Mouse (Mus musculus): ENCODE results near the gene Zfp599.
"Not testable (repeated sequence)": the region's sequence is repeated elsewhere in the genome, so short reads cannot be mapped to it uniquely, and the experiment has no call there.

Zfp599 gene

DNA sequence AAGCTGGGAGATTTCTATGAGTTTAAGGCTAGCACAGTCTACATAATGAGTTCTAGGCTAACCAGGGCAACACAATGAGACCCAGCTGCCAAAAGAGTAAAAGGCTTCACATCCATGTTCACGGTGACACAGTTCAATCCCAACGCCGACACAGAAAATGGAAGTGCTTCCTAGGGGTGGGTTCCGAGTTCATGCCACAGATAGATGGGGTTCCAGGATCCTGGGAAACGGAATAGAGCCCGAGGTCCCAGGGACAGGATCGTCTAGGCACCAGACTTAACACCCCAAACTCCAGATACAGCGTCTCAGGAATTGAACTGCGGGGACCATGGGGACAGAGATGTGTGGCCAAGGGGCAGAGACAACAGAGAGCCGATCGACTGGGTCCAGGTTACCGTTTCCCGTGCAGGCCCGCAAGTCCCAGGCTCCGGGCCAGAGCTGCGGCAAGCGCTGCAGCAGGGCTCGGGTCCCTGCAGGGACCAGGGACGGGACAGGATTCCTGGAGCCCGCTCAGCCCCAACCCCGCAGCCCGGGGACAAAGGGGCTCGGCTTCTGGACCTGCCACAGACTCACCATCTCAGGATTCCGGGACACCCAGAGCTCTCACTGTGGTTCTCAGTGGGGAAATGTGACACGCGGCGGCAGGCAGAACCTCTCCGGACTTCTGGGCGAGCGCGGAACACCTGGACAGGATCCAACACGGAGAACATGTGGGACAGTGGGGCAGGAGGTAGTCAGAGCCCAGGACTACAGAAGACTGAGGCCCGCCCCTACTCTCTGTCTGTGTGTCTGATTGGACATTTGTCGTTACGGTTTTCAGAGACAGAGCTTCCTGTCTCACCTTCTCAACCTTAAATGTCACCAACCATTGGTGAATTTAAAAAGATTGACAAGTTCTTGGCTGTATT, at the start of gene Zfp599:
Gene Zfp599 (minus strand): TSS at position 712 of the 908 bp plus-strand sequence.
- DNase-seq = peak; percentile 51

DNA sequence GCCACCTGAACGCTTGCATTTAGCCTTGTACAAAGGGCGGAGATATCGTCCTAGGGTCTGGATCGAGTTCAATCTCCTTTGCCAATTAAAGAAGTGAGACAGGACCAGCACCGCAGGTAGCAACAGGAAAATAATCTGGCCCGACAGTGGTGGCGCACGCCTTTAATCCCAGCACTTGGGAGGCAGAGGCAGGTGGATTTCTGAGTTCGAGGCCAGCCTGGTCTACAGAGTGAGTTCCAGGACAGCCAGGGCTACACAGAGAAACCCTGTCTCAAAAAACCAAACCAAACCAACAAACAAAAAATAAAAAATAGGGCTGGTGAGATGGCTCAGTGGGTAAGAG, 48.2 kb upstream of the Zfp599 start:
- not testable (repeated sequence) for DNase-seq

DNA sequence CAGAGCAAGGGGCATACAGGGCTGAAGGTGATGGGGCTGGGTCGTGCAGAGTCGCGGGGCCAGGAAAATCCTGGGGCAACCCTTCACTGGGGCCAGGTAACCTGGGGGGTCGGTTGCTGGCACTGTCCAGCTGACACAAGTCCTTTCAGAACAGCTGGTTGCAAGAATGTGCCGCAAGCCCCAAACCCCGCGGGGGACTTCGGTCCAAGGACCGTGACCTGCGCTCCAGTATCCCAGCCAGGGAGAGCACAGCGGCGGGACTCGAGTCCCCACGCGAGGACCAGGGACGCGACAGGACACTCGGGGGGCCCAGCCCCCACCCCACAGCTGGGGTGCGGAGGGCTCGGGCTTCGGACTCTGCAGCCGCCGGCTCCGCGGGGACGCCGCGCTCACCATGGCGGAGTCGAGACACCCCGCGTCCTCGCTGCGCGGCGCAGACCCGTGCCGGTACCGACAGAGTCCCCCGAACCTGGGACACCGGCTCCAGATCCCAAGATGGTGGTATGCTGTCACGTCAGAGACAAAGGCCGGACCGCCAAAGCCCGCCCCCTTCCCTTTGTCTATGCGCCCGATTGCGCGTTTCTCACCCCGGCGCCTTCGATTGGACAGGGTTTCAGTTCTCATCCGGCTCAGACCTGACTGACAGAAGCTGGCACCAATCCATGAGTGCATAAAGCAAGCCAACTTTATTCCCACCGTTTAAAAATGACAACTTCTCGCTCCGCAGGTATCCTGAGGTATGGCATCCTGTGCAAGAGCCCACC, 47.6 kb upstream of the Zfp599 start, which contains the start of gene Zfp810:
Gene Zfp810 (minus strand): TSS at position 493 of the 764 bp plus-strand sequence.
- DNase-seq = peak; percentile 95

DNA sequence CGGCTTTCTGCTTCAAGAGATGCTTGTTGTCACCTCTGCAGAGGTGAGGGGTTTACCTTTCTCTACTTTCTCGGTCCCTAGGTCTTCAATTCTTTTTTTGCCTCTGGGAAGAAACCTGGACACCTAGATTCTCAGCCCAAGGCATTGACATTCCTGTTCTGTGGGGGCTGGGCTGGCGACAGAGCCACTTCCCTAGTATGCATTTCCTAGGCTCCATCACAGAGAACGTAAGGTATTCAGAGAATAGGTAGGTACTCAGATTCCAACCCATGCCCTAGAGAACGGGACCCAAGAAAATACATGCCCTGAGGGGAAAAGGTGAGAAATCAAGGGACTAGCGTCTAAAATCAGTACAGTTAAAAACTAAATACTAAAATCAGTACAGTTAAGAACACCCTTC, 47.0 kb upstream of the Zfp599 start:
- no peak for DNase-seq

- no peak for DNase-seq
Measured at GRCm38 (mm10) chr9:22302199-22302598, 42.5 kb upstream of the Zfp599 start.

- DNase-seq = no peak
Measured at GRCm38 (mm10) chr9:22278733-22279132, 19.0 kb upstream of the Zfp599 start.

DNA sequence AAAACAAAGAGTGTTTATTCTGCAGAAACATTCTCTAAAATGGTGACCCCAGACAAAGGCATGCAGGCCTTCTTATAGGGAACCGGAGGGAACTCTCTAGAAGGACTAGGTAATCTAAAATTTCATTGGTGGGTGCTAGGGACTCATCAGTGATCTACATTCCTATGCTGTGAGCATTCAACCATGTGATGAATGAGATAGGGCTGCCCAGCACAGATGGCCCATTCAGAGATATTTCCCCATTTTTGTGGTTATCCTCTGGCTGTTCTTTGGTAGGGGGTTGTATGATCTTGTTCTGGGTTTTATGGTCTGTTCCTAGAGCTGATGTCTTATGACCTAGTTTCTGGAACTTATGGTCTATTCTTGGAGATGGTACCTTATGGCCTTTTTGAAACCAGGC, 9.2 kb upstream of the Zfp599 start:
- DNase-seq = no peak

DNA sequence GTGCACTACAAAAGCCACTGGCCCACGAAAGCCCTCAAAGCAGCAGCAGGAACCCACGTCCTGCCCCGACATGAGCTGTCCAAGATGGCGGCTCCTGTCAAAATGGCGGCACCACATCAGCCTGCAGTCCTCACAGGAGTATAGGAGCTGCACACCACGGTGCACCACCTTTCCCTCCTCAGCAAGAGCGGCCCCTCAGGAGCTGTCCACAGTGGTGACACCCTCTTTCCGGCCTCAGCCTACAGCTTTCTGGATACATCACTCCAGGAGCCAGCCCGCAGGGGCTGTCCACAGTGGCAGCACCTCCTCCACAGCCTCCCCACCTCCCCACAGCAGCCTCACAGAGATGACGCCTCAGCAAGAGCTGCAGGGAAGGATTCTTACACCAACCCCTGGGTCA, 2.9 kb upstream of the Zfp599 start:
- DNase-seq = no peak

- no peak for DNase-seq
Measured at GRCm38 (mm10) chr9:22261594-22261993, 1.9 kb upstream of the Zfp599 start.

GRCm38 (mm10) chr9:22260092-22260422, 362 bp upstream of the Zfp599 start:
- no peak for DNase-seq

- no peak for DNase-seq
Measured at GRCm38 (mm10) chr9:22258784-22259183, 911 bp downstream of the Zfp599 start.

GRCm38 (mm10) chr9:22256579-22256978, 3.1 kb downstream of the Zfp599 start:
- no peak for DNase-seq

GRCm38 (mm10) chr9:22244242-22244641, 15.5 kb downstream of the Zfp599 start:
- no peak for DNase-seq

DNA sequence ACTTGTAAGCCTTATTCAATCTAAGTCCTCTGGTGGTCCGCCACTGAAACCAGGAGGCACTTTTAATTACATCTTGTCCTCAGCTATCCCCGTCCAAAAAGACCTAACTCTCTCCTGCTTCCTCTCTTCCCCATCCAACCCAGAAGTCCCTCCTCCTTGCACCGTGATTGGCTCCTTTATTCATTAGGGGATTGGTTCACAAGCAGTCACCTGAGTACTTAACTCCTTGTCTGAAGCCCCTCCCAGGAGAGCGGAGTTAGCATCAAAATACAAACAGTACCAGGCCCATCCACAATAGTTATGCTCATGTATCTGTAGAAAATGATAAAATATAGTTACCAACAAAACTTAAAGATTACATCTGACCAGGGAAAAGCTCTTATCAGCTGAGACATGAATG, 19.7 kb downstream of the Zfp599 start:
- DNase-seq = no peak

DNA sequence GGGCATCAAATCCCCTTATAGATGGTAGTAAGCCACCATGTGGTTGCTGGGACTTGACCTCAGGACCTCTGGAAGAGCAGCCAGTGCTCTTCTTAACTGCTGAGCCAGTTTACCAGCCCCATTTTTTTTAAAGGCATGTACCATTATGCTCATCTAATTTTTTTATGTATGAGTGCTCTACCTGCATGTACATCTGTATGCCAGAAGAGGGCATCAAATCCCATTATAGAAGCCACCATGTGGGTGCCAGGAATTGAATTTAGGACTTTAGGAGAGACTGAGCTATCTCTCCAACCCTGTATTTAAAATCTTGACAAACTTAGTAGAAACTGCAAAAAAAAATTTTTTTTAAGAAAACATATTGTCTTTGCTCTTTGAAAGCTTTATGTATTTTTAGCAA, 29.1 kb downstream of the Zfp599 start:
- no peak for DNase-seq

DNA sequence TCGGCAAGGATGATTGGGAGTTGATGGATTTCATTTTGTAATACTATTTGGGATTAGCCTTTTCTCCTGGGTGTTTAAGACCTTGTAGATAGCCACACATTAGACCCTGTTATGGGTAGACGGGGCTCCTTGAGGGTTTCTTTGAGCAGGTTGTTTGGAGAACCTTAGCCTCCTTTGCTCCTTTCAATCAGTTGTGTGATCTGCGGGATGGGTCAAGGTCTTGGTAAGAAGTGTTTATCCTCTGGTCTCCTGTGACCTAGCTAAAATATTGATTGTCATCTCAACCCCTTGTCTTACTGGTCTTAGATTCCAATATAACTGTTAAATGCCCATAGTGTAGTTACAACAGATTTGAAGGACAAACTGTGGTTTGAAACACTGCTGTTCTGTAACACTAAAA, 29.6 kb downstream of the Zfp599 start:
- DNase-seq = no peak

DNA sequence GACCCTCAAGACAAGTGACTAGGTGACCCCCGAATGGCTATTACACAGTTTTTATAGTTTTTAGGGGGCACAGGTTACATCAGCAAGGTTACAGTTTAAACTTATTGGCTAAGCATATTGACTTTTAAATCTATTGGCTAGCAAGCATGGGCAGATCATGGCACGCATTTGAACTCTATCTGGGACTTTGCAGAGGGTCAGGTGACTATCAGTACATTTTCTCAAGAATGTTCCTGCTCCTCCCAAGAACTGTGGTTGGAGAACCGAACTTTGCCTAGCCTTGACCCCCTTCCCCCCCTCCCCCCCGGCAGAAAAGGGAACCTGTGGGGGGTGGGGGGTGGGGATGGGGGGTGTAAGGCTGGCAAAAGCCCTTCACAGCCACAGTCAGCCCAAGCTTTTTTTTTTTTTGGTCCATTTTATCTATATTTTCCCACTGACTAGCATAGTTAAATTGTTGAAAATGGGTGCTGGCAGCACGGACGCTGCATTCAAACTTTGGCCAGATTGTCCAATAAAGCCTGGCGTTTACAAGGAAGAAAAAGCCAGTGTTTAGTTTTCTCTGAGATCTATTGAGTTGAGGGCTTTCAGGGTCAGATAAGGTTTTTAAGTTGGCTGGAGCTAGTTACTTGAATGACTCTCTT, 30.2 kb downstream of the Zfp599 start:
- DNase-seq = no peak

DNA sequence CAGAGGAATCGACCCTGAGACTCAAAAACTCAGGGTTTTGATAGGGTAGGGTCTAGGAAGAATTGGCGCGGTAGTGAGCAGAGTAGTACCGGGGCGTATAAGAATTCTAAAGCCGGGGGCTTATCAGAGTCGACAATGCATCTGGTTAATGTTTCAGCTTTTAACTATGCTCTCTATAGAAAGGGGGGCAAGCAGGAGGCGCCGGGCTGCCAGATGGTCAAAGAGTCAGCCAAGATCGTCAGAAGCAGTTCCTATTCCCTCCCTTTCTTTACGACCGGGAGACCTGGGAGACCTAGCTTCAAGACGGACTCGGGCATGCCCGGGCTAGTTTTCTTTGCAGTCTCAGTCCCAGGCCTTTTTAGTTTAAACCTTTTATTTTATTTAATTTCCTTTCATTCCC, 32.8 kb downstream of the Zfp599 start:
- DNase-seq = peak; percentile 61

GRCm38 (mm10) chr9:22226389-22226673, 33.4 kb downstream of the Zfp599 start:
- not testable (repeated sequence) for DNase-seq

- DNase-seq = peak; percentile 99
Measured at GRCm38 (mm10) chr9:22225581-22226388, 33.9 kb downstream of the Zfp599 start, which contains the start of gene Zfp809. TSS of gene Zfp809 (plus strand) at chr9:22225714.

DNA sequence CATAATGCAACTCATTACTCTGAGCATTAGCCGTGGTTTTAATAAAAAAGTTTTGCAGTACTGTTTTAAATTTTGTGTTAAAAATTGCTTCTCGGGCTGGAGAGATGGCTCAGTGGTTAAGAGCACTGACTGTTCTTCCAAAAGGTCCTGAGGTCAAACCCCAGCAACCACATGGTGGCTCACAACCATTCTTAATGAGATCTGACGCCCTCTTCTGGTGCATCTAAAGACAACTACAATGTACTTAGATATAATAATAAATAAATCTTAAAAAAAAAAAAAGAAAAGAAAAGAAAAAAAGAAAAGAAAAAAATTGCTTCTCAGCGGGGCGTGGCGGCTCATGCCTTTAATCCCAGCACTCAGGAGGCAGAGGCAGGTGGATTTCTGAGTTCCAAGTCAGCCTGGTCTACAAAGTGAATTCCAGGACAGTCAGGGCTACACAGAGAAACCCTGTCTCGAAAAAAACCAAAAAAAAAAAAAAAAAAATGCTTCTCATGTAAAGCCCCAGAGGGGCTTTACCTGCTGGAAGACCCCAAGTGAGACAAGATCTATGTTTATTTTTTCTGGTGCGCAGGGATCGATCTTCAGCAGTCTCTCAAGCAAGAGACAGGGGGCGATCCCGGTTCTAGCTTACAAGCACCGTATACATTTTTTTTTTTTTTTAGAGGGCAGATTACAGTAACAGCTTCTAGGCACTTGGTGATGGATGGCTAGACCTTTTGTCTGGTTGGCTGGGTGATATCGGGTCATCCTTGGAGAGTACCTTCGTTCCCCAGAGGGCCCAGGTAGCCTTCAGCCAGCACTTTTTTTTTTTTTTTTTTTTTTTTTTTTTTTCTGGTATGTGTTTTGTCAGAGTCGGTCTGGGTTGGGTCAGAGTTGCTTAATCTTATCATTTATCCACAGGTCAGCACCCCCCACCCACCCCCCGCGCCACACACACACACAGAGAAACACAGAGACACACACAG, 34.9 kb downstream of the Zfp599 start:
- DNase-seq = no peak

GRCm38 (mm10) chr9:22224066-22224465, 35.6 kb downstream of the Zfp599 start:
- DNase-seq = peak; percentile 20
